Mouse (Mus musculus): ENCODE data around the gene Pdzrn4. TPM values are rescaled to one million over a fixed set of nuclear protein-coding genes. Genes with fewer than 3 reads are reported as not detected.

The Pdzrn4 gene
- polyA plus RNA-seq, 1 experiment from 2014 or later, result 25.2 TPM

- H3K9me3 ChIP-seq (ENCODE audit: control insufficient read depth, low read length), result no peaks in the 10 kb centered on the region
- ATAC-seq (ENCODE audit: low FRiP score, low TSS enrichment) (no peak), DNase-seq (no peak)
- 0 out of 2 replicates have a peak, but pooled peaks cover 3% of the 10 kb centered on the region for H3K4me1 ChIP-seq (ENCODE audit: control insufficient read depth, insufficient read depth, low read length)
- 54% methylated on average over 3 of the region's 3 CpGs for WGBS
- no peak overlapping the region for H3K27ac ChIP-seq (replicated peaks; ENCODE audit: low read depth, low read length)
- no peaks in the 10 kb centered on the region for H3K36me3 ChIP-seq (ENCODE audit: control insufficient read depth, insufficient read depth, low read length)
- H3K4me3 ChIP-seq (replicated peaks; ENCODE audit: low read depth, low read length), result no peak overlapping the region
- no peak overlapping the region for H3K9ac ChIP-seq (replicated peaks; ENCODE audit: low read length)
- H3K4me2 ChIP-seq (ENCODE audit: low read length), result no peak overlapping the region
- H3K27me3 ChIP-seq (ENCODE audit: control insufficient read depth, insufficient read depth, low read length), result no peaks in the 10 kb centered on the region
Observed at GRCm38 (mm10) chr15:92613228-92613627, 216.5 kb downstream of the Pdzrn4 start.

- no peak for ATAC-seq (ENCODE audit: low FRiP score, low TSS enrichment)
- H3K27ac ChIP-seq (replicated peaks; ENCODE audit: low read depth, low read length), result no peak overlapping the region
- WGBS, result 88% methylated on average over 9 of the region's 9 CpGs
- no peak overlapping the region for H3K4me2 ChIP-seq (ENCODE audit: low read length)
- DNase-seq, result no peak
- H3K27me3 ChIP-seq (ENCODE audit: control insufficient read depth, insufficient read depth, low read length), result no peaks in the 10 kb centered on the region
- no peaks in the 10 kb centered on the region for H3K36me3 ChIP-seq (ENCODE audit: control insufficient read depth, insufficient read depth, low read length)
- H3K4me1 ChIP-seq (ENCODE audit: control insufficient read depth, insufficient read depth, low read length), result no peaks in the 10 kb centered on the region
- H3K9ac ChIP-seq (replicated peaks; ENCODE audit: low read length), result no peak overlapping the region
- H3K4me3 ChIP-seq (replicated peaks; ENCODE audit: low read depth, low read length), result no peak overlapping the region
- no peaks in the 10 kb centered on the region for H3K9me3 ChIP-seq (ENCODE audit: control insufficient read depth, low read length)
Observed at GRCm38 (mm10) chr15:92621731-92622234, 225.1 kb downstream of the Pdzrn4 start.

DNA sequence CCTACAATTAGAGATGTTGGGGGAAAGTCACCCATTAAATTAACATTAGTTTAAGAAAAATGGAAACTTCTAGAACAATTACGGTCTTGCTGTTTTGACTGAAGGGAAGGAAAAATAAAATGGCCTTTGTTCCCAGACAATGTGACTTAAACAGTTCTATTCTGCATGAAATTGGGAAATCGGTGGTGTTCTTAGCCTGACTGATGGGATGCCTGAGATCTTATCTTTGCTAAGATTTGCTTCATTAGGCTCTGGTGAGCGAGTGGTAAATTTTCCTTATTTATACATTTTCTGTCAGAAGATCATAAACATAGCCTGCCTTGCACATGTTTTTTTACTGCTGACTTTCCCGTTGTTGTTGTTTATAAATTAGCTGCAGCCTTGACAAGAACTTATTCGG is 225.6 kb downstream of the Pdzrn4 start:
- H3K9ac ChIP-seq (replicated peaks; ENCODE audit: low read length), result no peak overlapping the region
- H3K27me3 ChIP-seq (ENCODE audit: control insufficient read depth, insufficient read depth, low read length), result no peaks in the 10 kb centered on the region
- no peak overlapping the region for H3K4me2 ChIP-seq (ENCODE audit: low read length)
- H3K4me1 ChIP-seq (ENCODE audit: control insufficient read depth, insufficient read depth, low read length), result no peaks in the 10 kb centered on the region
- no peaks in the 10 kb centered on the region for H3K9me3 ChIP-seq (ENCODE audit: control insufficient read depth, low read length)
- H3K27ac ChIP-seq (replicated peaks; ENCODE audit: low read depth, low read length), result no peak overlapping the region
- no peak overlapping the region for H3K4me3 ChIP-seq (replicated peaks; ENCODE audit: low read depth, low read length)
- 79% methylated on average over 5 of the region's 5 CpGs for WGBS
- H3K36me3 ChIP-seq (ENCODE audit: control insufficient read depth, insufficient read depth, low read length), result no peaks in the 10 kb centered on the region
- no peak for DNase-seq
- ATAC-seq (ENCODE audit: low FRiP score, low TSS enrichment), result no peak

DNA sequence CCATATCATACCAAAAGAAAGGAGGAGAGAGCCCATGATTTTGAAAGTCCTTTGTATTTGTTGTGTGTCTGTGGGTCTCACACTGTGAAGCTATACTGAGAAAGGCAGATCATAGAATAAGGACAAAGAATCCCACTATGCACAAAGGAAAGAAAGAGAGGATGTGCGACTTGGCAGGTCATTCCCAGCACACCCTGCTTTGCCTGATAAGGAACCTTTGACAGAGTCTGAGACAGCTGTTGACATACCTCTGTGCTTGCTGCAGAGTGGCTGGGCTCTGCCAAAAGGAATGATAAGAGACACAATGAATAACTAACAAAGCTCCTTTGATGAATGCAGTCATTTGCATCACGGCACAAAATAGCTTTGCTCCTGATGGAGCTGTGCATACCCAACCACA is 232.5 kb downstream of the Pdzrn4 start:
- ATAC-seq (ENCODE audit: low FRiP score, low TSS enrichment) (no peak), DNase-seq (peak; percentile 31)
- 19% methylated on average over 2 of the region's 2 CpGs for WGBS
- Histone ChIP-seq H3K4me3 (replicated peaks; ENCODE audit: low read depth, low read length) (no peak overlapping the region), H3K4me2 (ENCODE audit: low read length) (no peak overlapping the region), H3K27me3 (ENCODE audit: control insufficient read depth, insufficient read depth, low read length) (no peaks in the 10 kb centered on the region), H3K4me1 (ENCODE audit: control insufficient read depth, insufficient read depth, low read length) (peaks cover 6% of the 10 kb centered on the region; the same call in 1 of the 2 replicates), H3K36me3 (ENCODE audit: control insufficient read depth, insufficient read depth, low read length) (no peaks in the 10 kb centered on the region), H3K9me3 (ENCODE audit: control insufficient read depth, low read length) (no peaks in the 10 kb centered on the region), H3K27ac (replicated peaks; ENCODE audit: low read depth, low read length) (0 out of 2 replicates have a peak overlapping the region, but pooled peaks have one; percentile 15), H3K9ac (replicated peaks; ENCODE audit: low read length) (no peak overlapping the region)

- no peak for ATAC-seq (ENCODE audit: low FRiP score, low TSS enrichment)
- no peak for DNase-seq
- no peak overlapping the region for H3K9ac ChIP-seq (replicated peaks; ENCODE audit: low read length)
- WGBS, result 91% methylated on average over 14 of the region's 14 CpGs
- no peak overlapping the region for H3K4me3 ChIP-seq (replicated peaks; ENCODE audit: low read depth, low read length)
- no peak overlapping the region for H3K27ac ChIP-seq (replicated peaks; ENCODE audit: low read depth, low read length)
- no peaks in the 10 kb centered on the region for H3K36me3 ChIP-seq (ENCODE audit: control insufficient read depth, insufficient read depth, low read length)
- H3K4me2 ChIP-seq (ENCODE audit: low read length), result no peak overlapping the region
- H3K4me1 ChIP-seq (ENCODE audit: control insufficient read depth, insufficient read depth, low read length), result no peaks in the 10 kb centered on the region
- H3K9me3 ChIP-seq (ENCODE audit: control insufficient read depth, low read length), result no peaks in the 10 kb centered on the region
- no peaks in the 10 kb centered on the region for H3K27me3 ChIP-seq (ENCODE audit: control insufficient read depth, insufficient read depth, low read length)
Observed at GRCm38 (mm10) chr15:92634044-92634610, 237.4 kb downstream of the Pdzrn4 start.

DNA sequence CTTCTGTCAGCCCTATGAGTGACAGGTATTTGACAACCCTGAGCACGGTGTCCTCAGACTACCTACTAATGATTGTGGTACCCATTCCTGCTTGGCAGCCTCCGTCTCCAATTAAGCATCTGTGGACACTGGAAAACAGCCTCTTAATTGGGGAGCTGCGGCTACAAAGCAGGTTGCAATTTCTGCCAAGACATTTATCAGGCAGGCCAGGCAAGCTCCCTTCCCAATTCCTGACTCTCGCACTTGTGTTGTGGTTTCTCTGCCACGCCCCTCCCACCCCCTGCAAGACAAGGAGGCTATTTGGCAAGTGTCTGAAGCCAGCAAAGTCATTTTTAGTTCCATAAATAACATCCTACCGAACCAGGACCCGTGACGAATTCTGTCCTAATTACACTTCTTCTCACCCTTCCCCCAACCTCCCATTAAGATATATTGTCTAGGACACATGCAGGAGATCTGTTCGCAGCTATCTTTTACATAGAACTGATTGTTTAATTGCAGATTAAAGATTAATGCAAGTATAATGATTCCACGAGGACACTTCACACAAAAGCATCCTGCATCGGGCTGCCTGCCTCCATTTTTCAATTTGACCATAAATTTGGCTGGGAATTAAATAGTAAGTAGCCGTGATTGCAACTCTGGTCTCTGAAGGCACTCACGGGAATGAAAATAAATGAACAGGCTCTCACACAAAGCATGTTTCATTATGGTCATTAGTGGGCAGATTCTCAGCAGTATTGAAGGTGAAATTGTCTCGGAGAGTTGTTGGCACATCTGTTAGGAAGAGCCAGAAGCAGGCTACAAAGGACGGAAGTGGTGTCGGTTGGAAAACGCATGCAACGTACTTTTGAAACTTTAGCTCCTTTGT is 243.8 kb downstream of the Pdzrn4 start:
- H3K36me3 ChIP-seq (ENCODE audit: control insufficient read depth, insufficient read depth, low read length), result no peaks in the 10 kb centered on the region
- H3K9ac ChIP-seq (replicated peaks; ENCODE audit: low read length), result no peak overlapping the region
- no peak overlapping the region for H3K27ac ChIP-seq (replicated peaks; ENCODE audit: low read depth, low read length)
- H3K4me1 ChIP-seq (ENCODE audit: control insufficient read depth, insufficient read depth, low read length), result no peaks in the 10 kb centered on the region
- DNase-seq (peak; percentile 39), ATAC-seq (ENCODE audit: low FRiP score, low TSS enrichment) (no peak; the same call in 1 of the 2 replicates)
- no peaks in the 10 kb centered on the region for H3K27me3 ChIP-seq (ENCODE audit: control insufficient read depth, insufficient read depth, low read length)
- 62% methylated on average over 18 of the region's 18 CpGs for WGBS
- H3K4me2 ChIP-seq (ENCODE audit: low read length), result no peak overlapping the region
- no peaks in the 10 kb centered on the region for H3K9me3 ChIP-seq (ENCODE audit: control insufficient read depth, low read length)
- no peak overlapping the region for H3K4me3 ChIP-seq (replicated peaks; ENCODE audit: low read depth, low read length)

- H3K27ac ChIP-seq (replicated peaks; ENCODE audit: low read depth, low read length), result no peak overlapping the region
- DNase-seq, result no peak
- no peak overlapping the region for H3K4me3 ChIP-seq (replicated peaks; ENCODE audit: low read depth, low read length)
- no peaks in the 10 kb centered on the region for H3K4me1 ChIP-seq (ENCODE audit: control insufficient read depth, insufficient read depth, low read length)
- H3K4me2 ChIP-seq (ENCODE audit: low read length), result no peak overlapping the region
- no peaks in the 10 kb centered on the region for H3K27me3 ChIP-seq (ENCODE audit: control insufficient read depth, insufficient read depth, low read length)
- 78% methylated on average over 11 of the region's 11 CpGs for WGBS
- no peaks in the 10 kb centered on the region for H3K9me3 ChIP-seq (ENCODE audit: control insufficient read depth, low read length)
- no peak for ATAC-seq (ENCODE audit: low FRiP score, low TSS enrichment)
- no peak overlapping the region for H3K9ac ChIP-seq (replicated peaks; ENCODE audit: low read length)
- no peaks in the 10 kb centered on the region for H3K36me3 ChIP-seq (ENCODE audit: control insufficient read depth, insufficient read depth, low read length)
Observed at GRCm38 (mm10) chr15:92671279-92672051, 274.8 kb downstream of the Pdzrn4 start.

- H3K27me3 ChIP-seq (ENCODE audit: control insufficient read depth, insufficient read depth, low read length), result no peaks in the 10 kb centered on the region
- H3K4me3 ChIP-seq (replicated peaks; ENCODE audit: low read depth, low read length), result no peak overlapping the region
- H3K9me3 ChIP-seq (ENCODE audit: control insufficient read depth, low read length), result no peaks in the 10 kb centered on the region
- H3K27ac ChIP-seq (replicated peaks; ENCODE audit: low read depth, low read length), result no peak overlapping the region
- 92% methylated on average over 5 of the region's 5 CpGs for WGBS
- ATAC-seq (ENCODE audit: low FRiP score, low TSS enrichment) (no peak), DNase-seq (no peak)
- H3K36me3 ChIP-seq (ENCODE audit: control insufficient read depth, insufficient read depth, low read length), result no peaks in the 10 kb centered on the region
- H3K4me1 ChIP-seq (ENCODE audit: control insufficient read depth, insufficient read depth, low read length), result no peaks in the 10 kb centered on the region
- no peak overlapping the region for H3K4me2 ChIP-seq (ENCODE audit: low read length)
- H3K9ac ChIP-seq (replicated peaks; ENCODE audit: low read length), result no peak overlapping the region
Observed at GRCm38 (mm10) chr15:92676096-92676495, 279.4 kb downstream of the Pdzrn4 start.
